Mouse (Mus musculus) common myeloid progenitor, adult 5-6 weeks (primary cell): Measurements from ENCODE around the gene Mmp15. TPM values are rescaled to one million over a fixed set of nuclear protein-coding genes. Genes with fewer than 3 reads are reported as not detected.
"Not testable (repeated sequence)": the region's sequence is repeated elsewhere in the genome, so short reads cannot be mapped to it uniquely, and the experiment has no call there.

Experiments
- ATAC-seq: replicated peaks from 2 replicates; pipeline ENCODE4 v1.8.0; 2016; ENCODE audit warnings: low read depth, mild to moderate bottlenecking, moderate TSS enrichment, inconsistent platforms; ENCODE audit not compliant: poor library complexity, severe bottlenecking
- total RNA-seq: library from RNA; stranded (forward); fragments of 200-1000, 187-1606 nt; gene quantifications from 2 replicates; pipeline ENCODE4 v1.2.3, GENCODE M21; 2017

Mmp15 gene
- total RNA-seq, 1 experiment from 2014 or later = 0.55 TPM

GRCm38 (mm10) chr8:95374429-95374828 lies 22.4 kb downstream of the Mmp15 start:
- no peak for ATAC-seq

- ATAC-seq = no peak
Measured at GRCm38 (mm10) chr8:95375374-95375930, 23.4 kb downstream of the Mmp15 start.

- no peak for ATAC-seq
Measured at GRCm38 (mm10) chr8:95376309-95376999, 24.4 kb downstream of the Mmp15 start.

GRCm38 (mm10) chr8:95377101-95377500 lies 25.0 kb downstream of the Mmp15 start:
- no peak for ATAC-seq

- ATAC-seq = no peak
Measured at GRCm38 (mm10) chr8:95377863-95378291, 25.8 kb downstream of the Mmp15 start.

- ATAC-seq = not testable (repeated sequence)
Measured at GRCm38 (mm10) chr8:95378928-95379327, 26.9 kb downstream of the Mmp15 start.

- ATAC-seq = no peak
Measured at GRCm38 (mm10) chr8:95380953-95381352, 28.9 kb downstream of the Mmp15 start.

GRCm38 (mm10) chr8:95381595-95381994 lies 29.5 kb downstream of the Mmp15 start:
- no peak for ATAC-seq

GRCm38 (mm10) chr8:95384501-95384900 lies 32.4 kb downstream of the Mmp15 start:
- ATAC-seq = no peak

- no peak for ATAC-seq
Measured at GRCm38 (mm10) chr8:95386037-95386436, 34.0 kb downstream of the Mmp15 start.

- no peak for ATAC-seq
Measured at GRCm38 (mm10) chr8:95387221-95387620, 35.2 kb downstream of the Mmp15 start.

- ATAC-seq = no peak
Measured at GRCm38 (mm10) chr8:95387936-95388335, 35.9 kb downstream of the Mmp15 start.

- peak; percentile 85 for ATAC-seq
Measured at GRCm38 (mm10) chr8:95390312-95390711, 38.2 kb downstream of the Mmp15 start.

- ATAC-seq = no peak
Measured at GRCm38 (mm10) chr8:95391101-95391500, 39.0 kb downstream of the Mmp15 start.

GRCm38 (mm10) chr8:95392604-95393003 lies 40.5 kb downstream of the Mmp15 start:
- ATAC-seq = 0 out of 2 replicates have a peak, but pooled peaks have one; percentile 14

GRCm38 (mm10) chr8:95395186-95395918 lies 43.3 kb downstream of the Mmp15 start:
- ATAC-seq = no peak

- peak; percentile 20; the same call in 1 of the 2 replicates for ATAC-seq
Measured at GRCm38 (mm10) chr8:95396752-95397151, 44.7 kb downstream of the Mmp15 start.

- no peak for ATAC-seq
Measured at GRCm38 (mm10) chr8:95397201-95397600, 45.1 kb downstream of the Mmp15 start.

- ATAC-seq = no peak
Measured at GRCm38 (mm10) chr8:95399131-95399530, 47.1 kb downstream of the Mmp15 start.

- no peak for ATAC-seq
Measured at GRCm38 (mm10) chr8:95401091-95401490, 49.0 kb downstream of the Mmp15 start.

- ATAC-seq = no peak
Measured at GRCm38 (mm10) chr8:95409518-95409917, 57.5 kb downstream of the Mmp15 start.
